Mouse (Mus musculus) bone marrow, adult 2 months (tissue): ENCODE results near the gene Itprid2. TPM values are rescaled to one million over a fixed set of nuclear protein-coding genes. Genes with fewer than 3 reads are reported as not detected.

ENCODE experiments used
- H3K27ac ChIP-seq: fragments of 200-500 bp; 2 replicates; pipeline ENCODE4 v1.5.1; 2012; ENCODE audit warnings: low read depth, mild to moderate bottlenecking, control low read depth, inconsistent platforms, low read length; ENCODE audit not compliant: control insufficient read depth, poor library complexity, insufficient read depth
- H3K4me1 ChIP-seq: fragments of 200-500 bp; 2 replicates; pipeline ENCODE4 v1.6.1; 2011; ENCODE audit warnings: low read length; ENCODE audit not compliant: control insufficient read depth, insufficient read depth
- H3K4me3 ChIP-seq: fragments of 200-500 bp; replicated peaks from 2 replicates; pipeline ENCODE3; 2011; ENCODE audit warnings: mild to moderate bottlenecking, low read depth, low read length, control low read depth; ENCODE audit not compliant: control insufficient read depth
- CTCF ChIP-seq: fragments of 200-500 bp; IDR thresholded peaks from 2 replicates; pipeline ENCODE4 v1.5.1; 2011; ENCODE audit warnings: low read length, control low read depth; ENCODE audit not compliant: control insufficient read depth, insufficient read depth
- POLR2A ChIP-seq: fragments of 200-500 bp; IDR thresholded peaks from 2 replicates; pipeline ENCODE4 v1.6.1; 2011; ENCODE audit warnings: low read depth, mild to moderate bottlenecking, control low read depth, low read length, borderline replicate concordance; ENCODE audit not compliant: control insufficient read depth
- WGBS: fragments of 180-500 bp; shearing (Covaris S2); methylation state at CpG from one replicate; pipeline ENCODE4 v1.1.7; 2018; 5-methylcytosine and 5-hydroxymethylcytosine counted together
- polyA plus RNA-seq: library from polyadenylated mRNA; stranded (reverse); fragments of >200 nt; gene quantifications from 2 replicates; pipeline ENCODE4 v1.2.4, GENCODE M21; 2011; ENCODE audit warnings: low replicate concordance; ENCODE audit not compliant: missing spikeins, insufficient read depth, insufficient read length

Itprid2 gene
- polyA plus RNA-seq, 1 experiment = 8.2 TPM

DNA sequence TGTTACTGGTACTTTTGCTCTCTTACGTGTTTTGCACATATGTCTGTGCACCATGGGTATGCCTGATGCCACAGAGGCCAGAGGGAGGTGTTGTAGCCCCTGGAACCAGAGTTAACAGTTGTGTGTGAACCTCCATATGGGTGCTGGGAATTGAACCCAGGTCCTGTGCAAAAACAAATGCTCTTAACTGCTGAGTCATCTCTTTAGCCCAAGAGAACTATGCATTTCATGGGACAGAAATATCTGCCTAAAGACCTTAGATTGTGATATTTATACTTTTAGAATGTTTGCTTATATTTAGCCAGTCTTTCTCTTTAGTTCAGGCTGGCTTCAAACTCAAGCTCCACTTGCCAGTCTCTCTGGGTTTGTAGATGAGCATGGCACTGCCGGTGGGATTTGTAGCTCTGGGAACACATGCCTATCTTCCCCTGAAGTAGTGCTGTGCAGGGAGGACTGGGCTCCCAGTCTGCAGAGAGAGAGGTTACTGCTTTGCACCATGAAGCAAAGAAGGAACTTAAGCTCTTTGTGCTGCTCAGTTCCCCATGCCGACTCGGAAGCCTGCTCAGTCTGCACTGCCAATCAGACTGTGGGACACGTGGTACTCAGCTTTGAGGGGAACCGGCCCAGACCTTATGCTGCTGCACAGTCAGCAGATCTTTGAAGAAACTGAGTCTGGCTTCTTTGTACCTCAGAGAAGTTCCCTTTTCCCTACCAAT, 18.1 kb downstream of the Itprid2 start:
- WGBS = 30% methylated on average over 6 of the region's 6 CpGs
- TF ChIP-seq CTCF (no peak), POLR2A (no peak)
- Histone ChIP-seq H3K27ac (no peak overlapping the region), H3K4me1 (no peaks in the 10 kb centered on the region), H3K4me3 (no peak overlapping the region)

DNA sequence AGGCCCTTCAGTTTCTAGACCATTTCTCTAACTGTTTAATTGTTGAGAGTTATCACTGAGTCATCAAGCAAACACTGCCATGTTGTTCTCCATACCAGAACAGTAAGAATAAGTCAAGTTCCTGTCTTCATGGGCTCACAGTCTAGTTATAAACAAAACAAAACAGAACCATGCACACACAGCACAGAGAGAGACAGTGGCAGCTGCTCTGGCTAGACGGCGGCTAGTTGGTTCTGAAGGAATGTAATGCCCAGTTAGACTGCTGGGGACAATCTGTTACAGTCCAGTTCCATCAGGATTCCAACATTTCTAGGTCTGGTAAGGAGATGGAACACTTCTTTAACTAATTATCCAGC, 18.6 kb downstream of the Itprid2 start:
- Histone ChIP-seq H3K4me3 (no peak overlapping the region), H3K4me1 (no peaks in the 10 kb centered on the region), H3K27ac (no peak overlapping the region)
- TF ChIP-seq POLR2A (no peak), CTCF (no peak)
- 96% methylated on average over 2 of the region's 2 CpGs for WGBS

DNA sequence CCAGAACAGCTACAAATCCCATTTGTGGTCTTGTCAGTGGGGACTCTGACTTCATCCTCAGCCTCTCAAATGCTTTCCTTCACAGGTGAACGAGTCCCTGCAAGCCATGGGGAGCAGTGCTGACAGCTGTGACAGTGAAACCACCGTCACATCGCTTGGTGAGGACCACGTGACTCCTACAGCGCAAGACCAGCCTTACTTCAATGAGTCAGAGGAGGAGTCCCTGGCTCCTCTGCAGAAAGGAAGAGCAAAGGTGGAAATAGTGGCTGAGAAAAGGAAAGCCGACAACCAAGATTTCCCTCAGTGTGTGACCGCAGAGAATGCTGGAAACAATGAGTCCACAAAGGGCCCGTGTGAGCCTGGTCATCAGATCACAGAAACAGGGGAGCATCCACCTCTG, 21.9 kb downstream of the Itprid2 start:
- no peak overlapping the region for H3K27ac ChIP-seq
- H3K4me1 ChIP-seq = no peaks in the 10 kb centered on the region
- no peak for TF ChIP-seq CTCF
- TF ChIP-seq POLR2A = no peak
- WGBS = 86% methylated on average over 8 of the region's 8 CpGs
- H3K4me3 ChIP-seq = no peak overlapping the region

DNA sequence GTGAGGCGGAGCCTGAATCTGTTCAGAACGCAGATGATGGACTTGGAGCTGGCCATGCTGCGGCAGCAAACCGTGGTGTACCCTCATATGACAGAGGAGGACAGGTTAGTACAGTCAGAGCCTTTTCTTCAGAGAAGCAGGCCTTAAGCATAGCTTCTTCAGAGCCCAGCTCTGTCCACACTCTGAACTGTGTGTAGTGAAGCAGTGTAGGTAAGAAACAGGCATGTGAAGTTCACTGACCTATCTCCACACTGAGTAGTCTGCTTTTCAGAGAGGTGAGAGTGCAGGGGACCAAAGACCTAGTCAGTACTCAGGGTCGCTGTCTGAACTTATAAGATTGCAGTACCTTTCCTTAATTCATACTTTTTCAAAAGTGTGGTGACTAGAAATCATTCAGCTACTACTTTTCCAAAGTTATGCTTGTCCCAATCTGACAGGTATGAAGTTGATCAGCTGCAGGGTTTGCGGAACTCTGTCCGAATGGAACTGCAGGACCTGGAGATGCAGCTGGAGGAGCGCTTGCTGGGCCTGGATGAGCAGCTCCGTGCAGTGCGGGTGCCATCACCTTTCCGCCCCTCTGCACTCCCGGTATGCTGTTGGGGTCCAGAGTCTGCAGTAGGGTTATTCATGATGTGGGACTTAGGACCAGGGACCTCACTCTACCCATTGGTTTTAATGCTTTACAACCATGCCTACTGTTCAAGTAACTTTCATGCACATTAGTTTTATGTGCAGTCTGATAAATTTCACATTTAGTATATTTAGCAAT, 25.4 kb downstream of the Itprid2 start:
- no peaks in the 10 kb centered on the region for H3K4me1 ChIP-seq
- TF ChIP-seq CTCF (no peak), POLR2A (no peak)
- 90% methylated on average over 12 of the region's 12 CpGs for WGBS
- no peak overlapping the region for H3K27ac ChIP-seq
- no peak overlapping the region for H3K4me3 ChIP-seq

DNA sequence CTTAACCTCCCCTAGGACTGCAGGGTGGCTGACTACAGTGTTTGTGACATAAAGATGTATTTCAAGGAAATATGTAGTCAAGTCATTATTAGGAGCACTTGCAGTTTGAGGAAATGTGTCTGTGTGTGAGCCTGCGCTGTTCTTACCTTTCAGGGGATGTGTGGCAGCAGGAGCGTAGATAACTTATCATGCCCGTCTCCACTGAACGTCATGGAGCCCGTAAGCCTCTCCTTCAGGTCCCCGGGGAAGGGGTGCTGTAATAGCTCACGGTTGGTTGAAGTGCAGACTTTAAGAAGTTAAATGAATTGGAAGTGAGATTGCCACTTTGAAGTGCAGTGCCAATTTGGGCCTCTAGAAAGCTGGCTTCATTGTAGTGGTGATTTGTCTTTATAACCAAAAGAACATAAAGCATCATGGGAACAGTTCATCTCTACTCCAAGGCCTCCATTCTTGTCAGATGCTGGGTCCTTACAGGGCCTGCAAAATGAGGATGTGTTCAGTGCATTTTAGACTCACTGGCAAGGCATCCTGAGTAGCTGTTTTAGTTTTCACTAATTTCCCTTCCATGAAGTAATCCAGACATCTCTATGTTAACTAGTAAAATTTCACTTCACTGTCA, 26.4 kb downstream of the Itprid2 start:
- no peak overlapping the region for H3K4me3 ChIP-seq
- no peak for TF ChIP-seq CTCF
- TF ChIP-seq POLR2A = no peak
- WGBS = 81% methylated on average over 7 of the region's 7 CpGs
- no peak overlapping the region for H3K27ac ChIP-seq
- H3K4me1 ChIP-seq = no peaks in the 10 kb centered on the region

DNA sequence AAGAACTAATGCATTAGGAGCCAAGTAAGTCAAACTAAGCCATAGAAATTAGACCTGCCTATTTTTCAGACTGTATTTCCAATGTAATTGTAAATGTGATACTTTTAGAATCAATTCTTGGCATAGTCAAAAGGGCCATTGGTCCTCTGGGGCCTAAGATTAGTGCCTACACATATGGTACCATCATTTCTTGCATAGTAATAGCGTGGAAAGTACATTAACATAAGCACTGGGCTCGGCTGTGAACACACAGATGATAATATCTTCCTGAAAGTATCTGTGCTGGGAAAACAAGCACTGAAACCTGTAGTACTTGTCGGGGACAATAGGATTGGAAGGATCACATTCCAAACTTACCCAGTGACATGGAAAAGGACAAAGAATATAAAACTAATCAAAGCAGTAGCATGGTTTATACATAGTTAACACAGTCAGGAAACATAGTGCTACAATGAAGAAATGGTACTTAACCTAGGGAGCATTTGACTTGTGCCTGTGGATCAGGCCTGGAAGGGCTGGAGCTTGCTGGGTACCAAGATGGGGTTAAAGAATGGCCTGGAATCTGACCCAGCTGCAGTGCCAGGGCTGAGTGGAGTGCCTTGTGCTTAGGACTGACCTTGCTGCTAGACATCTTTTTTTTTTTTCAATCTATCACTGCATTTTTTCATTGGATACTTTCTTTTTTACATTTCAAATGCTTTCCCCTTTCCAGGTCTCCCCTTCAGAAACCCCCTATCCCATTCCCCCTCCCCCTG, 29.6 kb downstream of the Itprid2 start:
- no peaks in the 10 kb centered on the region for H3K4me1 ChIP-seq
- no peak overlapping the region for H3K27ac ChIP-seq
- H3K4me3 ChIP-seq = no peak overlapping the region
- TF ChIP-seq POLR2A (no peak), CTCF (no peak)
- WGBS = 83% methylated on average over 3 of the region's 3 CpGs

DNA sequence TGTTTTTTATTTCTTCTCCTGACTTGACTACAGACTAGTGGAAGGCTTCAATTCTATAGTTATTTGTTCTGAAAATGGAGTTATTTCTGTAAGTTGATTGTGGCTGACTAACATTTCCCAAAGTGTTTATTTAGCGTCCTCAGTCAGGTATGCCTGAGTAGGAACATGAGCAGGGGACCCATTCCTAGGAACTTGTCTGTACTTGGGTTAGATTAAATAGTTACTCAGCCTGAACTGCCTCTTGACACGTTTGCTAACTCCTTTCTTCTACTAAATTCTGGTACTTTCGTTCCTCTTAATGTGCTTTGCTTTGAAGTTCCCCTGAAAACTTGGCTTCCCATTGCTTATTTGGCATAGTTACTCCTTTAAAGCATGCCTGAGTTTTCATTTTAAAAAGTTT, 30.3 kb downstream of the Itprid2 start:
- no peak for TF ChIP-seq POLR2A
- TF ChIP-seq CTCF = no peak
- no peak overlapping the region for H3K27ac ChIP-seq
- 72% methylated on average over 3 of the region's 3 CpGs for WGBS
- H3K4me1 ChIP-seq = no peaks in the 10 kb centered on the region
- H3K4me3 ChIP-seq = no peak overlapping the region

DNA sequence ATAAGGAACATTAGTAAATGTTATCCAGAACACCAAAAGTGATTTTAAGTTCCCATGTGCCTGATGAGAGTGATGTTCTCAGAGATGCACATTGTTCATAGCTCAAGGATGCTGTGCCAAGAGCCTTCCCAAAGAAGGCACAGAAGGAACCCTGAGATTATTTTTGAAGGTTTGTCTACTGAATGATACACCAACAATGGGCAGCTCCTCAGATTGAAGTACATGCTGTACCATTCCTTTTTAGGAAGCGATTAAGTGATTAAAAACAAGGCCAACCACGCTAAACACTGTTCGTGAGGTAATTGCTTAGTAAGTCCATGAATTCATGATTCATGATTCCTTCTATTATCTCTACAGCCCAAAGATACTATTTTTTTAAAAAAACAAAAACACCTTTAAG, 40.1 kb downstream of the Itprid2 start:
- no peak overlapping the region for H3K4me3 ChIP-seq
- no peak overlapping the region for H3K27ac ChIP-seq
- H3K4me1 ChIP-seq = no peaks in the 10 kb centered on the region
- 84% methylated on average over 3 of the region's 3 CpGs for WGBS
- no peak for TF ChIP-seq POLR2A
- no peak for TF ChIP-seq CTCF
